ENCODE assay signal across 19 mouse cellular contexts in genomic region chr2:180796008-180796407, GRCm38 (mm10). TPM values are rescaled to one million over a fixed set of nuclear protein-coding genes. Genes with fewer than 3 reads are reported as not detected.
A peak's percentile ranks its signal among the peaks of the same experiment; 100 is the strongest.
DNase-seq lines count a peak whose midpoint lies in the region; ATAC-seq and TF ChIP-seq lines count a peak whose summit lies in the region.
"Had no signal": no experiment of that assay in that cellular context is flagged by ENCODE, and none has a peak within 500 bp of the region (broad histone marks: within the 10 kb centered on the region; RNA-seq: fewer than 3 reads in every experiment).

No protein-coding gene starts in this region.

- no peaks in the 10 kb centered on the region for H3K4me1 ChIP-seq in intestine, postnatal 0 days (replicated peaks; ENCODE audit: control insufficient read depth, insufficient read depth, low read length)
- no peaks in the 10 kb centered on the region for H3K4me1 ChIP-seq in intestine, embryonic 15.5 days (replicated peaks)
- no peaks in the 10 kb centered on the region for H3K4me1 ChIP-seq in midbrain, embryonic 14.5 days (ENCODE audit: control insufficient read depth, insufficient read depth, low read length)
- H3K4me1 ChIP-seq in midbrain, embryonic 13.5 days (replicated peaks): peaks cover 11% of the 10 kb centered on the region
- H3K4me1 ChIP-seq: forebrain, embryonic 15.5 days; liver, embryonic 15.5 days had no signal

- 45% methylated on average over 4 of the region's 4 CpGs for WGBS in intestine, postnatal 0 days
- 51% methylated on average over 4 of the region's 4 CpGs for WGBS in intestine, embryonic 15.5 days
- 62% methylated on average over 4 of the region's 4 CpGs for WGBS in midbrain, embryonic 14.5 days
- 55% methylated on average over 4 of the region's 4 CpGs for WGBS in midbrain, embryonic 13.5 days

- H3K9ac ChIP-seq in intestine, postnatal 0 days (ENCODE audit: low read depth, low read length): no peak overlapping the region
- H3K9ac ChIP-seq in intestine, embryonic 15.5 days: no peak overlapping the region
- no peak overlapping the region for H3K9ac ChIP-seq in midbrain, embryonic 14.5 days (replicated peaks; ENCODE audit: low read length)
- no peak overlapping the region; the same call in 1 of the 2 replicates for H3K9ac ChIP-seq in midbrain, embryonic 13.5 days (replicated peaks)
- H3K9ac ChIP-seq: forebrain, embryonic 15.5 days; liver, embryonic 15.5 days had no signal

- H3K9me3 ChIP-seq in intestine, postnatal 0 days (ENCODE audit: control insufficient read depth): no peaks in the 10 kb centered on the region
- H3K9me3 ChIP-seq in intestine, embryonic 15.5 days: no peaks in the 10 kb centered on the region
- no peaks in the 10 kb centered on the region for H3K9me3 ChIP-seq in midbrain, embryonic 14.5 days (ENCODE audit: control insufficient read depth, low read length)
- no peaks in the 10 kb centered on the region for H3K9me3 ChIP-seq in midbrain, embryonic 13.5 days
- H3K9me3 ChIP-seq: forebrain, embryonic 15.5 days; liver, embryonic 15.5 days had no signal

- ATAC-seq in intestine, postnatal 0 days: no peak
- no peak for ATAC-seq in intestine, embryonic 15.5 days
- no peak for ATAC-seq in midbrain, embryonic 14.5 days (ENCODE audit: low FRiP score, low TSS enrichment)
- no peak for ATAC-seq in midbrain, embryonic 13.5 days
- ATAC-seq: CD4-positive, CD25-positive, alpha-beta regulatory T cell, adult 4 months; forebrain, embryonic 15.5 days; inflammation-experienced regulatory T-cells, adult 6 months had no signal

- no peaks in the 10 kb centered on the region for H3K27me3 ChIP-seq in intestine, postnatal 0 days (replicated peaks; ENCODE audit: control insufficient read depth, insufficient read depth, low read length)
- no peaks in the 10 kb centered on the region for H3K27me3 ChIP-seq in intestine, embryonic 15.5 days (replicated peaks)
- H3K27me3 ChIP-seq in midbrain, embryonic 14.5 days (ENCODE audit: control insufficient read depth, insufficient read depth, low read length): no peaks in the 10 kb centered on the region
- no peaks in the 10 kb centered on the region for H3K27me3 ChIP-seq in midbrain, embryonic 13.5 days

- DNase-seq in midbrain, embryonic 14.5 days: peak; percentile 28
- DNase-seq in ZHBTc4 (ENCODE audit: low read depth, low spot score): peak; percentile 50
- DNase-seq in urinary bladder, adult 2 months (ENCODE audit: low spot score): no peak
- no peak for DNase-seq in heart, adult 18-20 months
- DNase-seq: adrenal gland, postnatal 25 days; cerebellum, postnatal 36 days; gastrocnemius, postnatal 25 days; kidney, postnatal 14 days; left cerebral cortex, postnatal 4 days had no signal

- no peak overlapping the region for H3K4me3 ChIP-seq in intestine, postnatal 0 days (ENCODE audit: low read depth, low read length)
- no peak overlapping the region for H3K4me3 ChIP-seq in intestine, embryonic 15.5 days (replicated peaks)
- no peak overlapping the region for H3K4me3 ChIP-seq in midbrain, embryonic 14.5 days (replicated peaks; ENCODE audit: low read depth, low read length)
- H3K4me3 ChIP-seq in midbrain, embryonic 13.5 days (replicated peaks): no peak overlapping the region
- H3K4me3 ChIP-seq: forebrain, embryonic 15.5 days; liver, embryonic 15.5 days had no signal

- no peak overlapping the region for H3K4me2 ChIP-seq in intestine, postnatal 0 days (replicated peaks; ENCODE audit: low read depth)
- H3K4me2 ChIP-seq in intestine, embryonic 15.5 days (replicated peaks): no peak overlapping the region
- H3K4me2 ChIP-seq in midbrain, embryonic 14.5 days (ENCODE audit: low read length): no peak overlapping the region
- H3K4me2 ChIP-seq in midbrain, embryonic 13.5 days (replicated peaks): no peak overlapping the region
- H3K4me2 ChIP-seq: forebrain, embryonic 15.5 days; liver, embryonic 15.5 days had no signal

- no peaks in the 10 kb centered on the region for H3K36me3 ChIP-seq in intestine, postnatal 0 days (ENCODE audit: control insufficient read depth, insufficient read depth)
- no peaks in the 10 kb centered on the region for H3K36me3 ChIP-seq in intestine, embryonic 15.5 days
- H3K36me3 ChIP-seq in midbrain, embryonic 14.5 days (ENCODE audit: control insufficient read depth, insufficient read depth, low read length): no peaks in the 10 kb centered on the region
- H3K36me3 ChIP-seq in midbrain, embryonic 13.5 days: no peaks in the 10 kb centered on the region
- H3K36me3 ChIP-seq: forebrain, embryonic 15.5 days; liver, embryonic 15.5 days had no signal

- no peak overlapping the region for H3K27ac ChIP-seq in intestine, postnatal 0 days (ENCODE audit: low read depth, low read length)
- no peak overlapping the region for H3K27ac ChIP-seq in intestine, embryonic 15.5 days
- H3K27ac ChIP-seq in midbrain, embryonic 14.5 days (replicated peaks; ENCODE audit: low read depth, low read length): no peak overlapping the region
- no peak overlapping the region for H3K27ac ChIP-seq in midbrain, embryonic 13.5 days
- H3K27ac ChIP-seq: forebrain, embryonic 15.5 days; liver, embryonic 15.5 days had no signal

- TF ChIP-seq CTCF in intestine, postnatal 0 days (IDR thresholded peaks at IDR 0.05; ENCODE audit: low read depth): peak; percentile 44

RNA-seq across cellular contexts. Expression of gene Bhlhe23, which starts 19.3 kb away (rescaled TPM):
- not detected in 2 replicates for polyA plus RNA-seq in intestine, postnatal 0 days (2015; fragmentation: Nextera tagmentation; extraction: Ambion mirVana)
- not detected in 2 replicates for polyA plus RNA-seq in intestine, embryonic 15.5 days (2015; fragmentation: Nextera tagmentation; extraction: Ambion mirVana)
- polyA plus RNA-seq in midbrain, embryonic 14.5 days (2014; fragmentation: Nextera tagmentation; extraction: Ambion mirVana): 20.1 and 21.3 TPM in 2 replicates
- polyA plus RNA-seq in midbrain, embryonic 13.5 days (2015; fragmentation: Nextera tagmentation; extraction: Ambion mirVana): 18.7 and 25.0 TPM in 2 replicates
- polyA plus RNA-seq in urinary bladder, adult 2 months (2012; rRNA removed): not detected in 2 replicates
- total RNA-seq in heart, adult 18-20 months (2021): not detected
- total RNA-seq: adrenal gland, postnatal 25 days; gastrocnemius, postnatal 25 days; left cerebral cortex, postnatal 4 days; neutrophil, adult 5-6 weeks had no signal
- polyA plus RNA-seq: CD4-positive, CD25-positive, alpha-beta regulatory T cell, adult 4 months; heart, embryonic 14.5 days; inflammation-experienced regulatory T-cells, adult 6 months; liver, embryonic 15.5 days; spleen, adult 2 months had no signal

Comparison
In these comparisons a context has a peak if more than half of its experiments do, and no peak if none do; other contexts are left out.
1. DNase-seq: peak in midbrain, embryonic 14.5 days (single experiment) and ZHBTc4 (single experiment); none in urinary bladder, adult 2 months (single experiment) and heart, adult 18-20 months (0 of 2).
2. RNA of gene Bhlhe23, which starts 19.3 kb away (polyA plus RNA-seq): 18.7 to 25.0 TPM in midbrain, embryonic 13.5 days and 20.1 to 21.3 TPM in midbrain, embryonic 14.5 days; not detected in intestine, postnatal 0 days, not detected in intestine, embryonic 15.5 days and not detected in urinary bladder, adult 2 months; every median in the first group is over 10 times any median in the second.